Mouse (Mus musculus): ENCODE data around the gene Fam107b. TPM values are rescaled to one million over a fixed set of nuclear protein-coding genes. Genes with fewer than 3 reads are reported as not detected.

Gene Fam107b
- total RNA-seq, 1 experiment from 2014 or later: 812 TPM

- ATAC-seq (replicated peaks; ENCODE audit: low read depth, poor library complexity, severe bottlenecking): no peak
These were observed 157.8 kb downstream of the Fam107b start for GRCm38 (mm10) chr2:3728090-3728489.

GRCm38 (mm10) chr2:3729586-3729985 is 159.3 kb downstream of the Fam107b start:
- ATAC-seq (replicated peaks; ENCODE audit: low read depth, poor library complexity, severe bottlenecking): no peak

- peak; percentile 20 for ATAC-seq (replicated peaks; ENCODE audit: low read depth, poor library complexity, severe bottlenecking)
These were observed 160.5 kb downstream of the Fam107b start for GRCm38 (mm10) chr2:3730744-3731143.

- ATAC-seq (replicated peaks; ENCODE audit: low read depth, poor library complexity, severe bottlenecking): peak; percentile 24; the same call in 1 of the 2 replicates
These were observed 161.2 kb downstream of the Fam107b start for GRCm38 (mm10) chr2:3731316-3732015.

- 0 out of 2 replicates have a peak, but pooled peaks have one; percentile 12 for ATAC-seq (replicated peaks; ENCODE audit: low read depth, poor library complexity, severe bottlenecking)
These were observed 167.8 kb downstream of the Fam107b start for GRCm38 (mm10) chr2:3737917-3738694.

GRCm38 (mm10) chr2:3738734-3739133 is 168.4 kb downstream of the Fam107b start:
- no peak for ATAC-seq (replicated peaks; ENCODE audit: low read depth, poor library complexity, severe bottlenecking)

- no peak for ATAC-seq (replicated peaks; ENCODE audit: low read depth, poor library complexity, severe bottlenecking)
These were observed 169.2 kb downstream of the Fam107b start for GRCm38 (mm10) chr2:3739351-3739961.

GRCm38 (mm10) chr2:3740256-3740655 is 170.0 kb downstream of the Fam107b start:
- peak; percentile 59 for ATAC-seq (replicated peaks; ENCODE audit: low read depth, poor library complexity, severe bottlenecking)

GRCm38 (mm10) chr2:3740670-3741069 is 170.4 kb downstream of the Fam107b start:
- ATAC-seq (replicated peaks; ENCODE audit: low read depth, poor library complexity, severe bottlenecking): no peak

- ATAC-seq (replicated peaks; ENCODE audit: low read depth, poor library complexity, severe bottlenecking): no peak
These were observed 172.2 kb downstream of the Fam107b start for GRCm38 (mm10) chr2:3742519-3742918.

- no peak for ATAC-seq (replicated peaks; ENCODE audit: low read depth, poor library complexity, severe bottlenecking)
These were observed 174.8 kb downstream of the Fam107b start for GRCm38 (mm10) chr2:3745041-3745440.

GRCm38 (mm10) chr2:3745910-3746606 is 175.8 kb downstream of the Fam107b start:
- ATAC-seq (replicated peaks; ENCODE audit: low read depth, poor library complexity, severe bottlenecking): no peak

- ATAC-seq (replicated peaks; ENCODE audit: low read depth, poor library complexity, severe bottlenecking): no peak
These were observed 178.6 kb downstream of the Fam107b start for GRCm38 (mm10) chr2:3748714-3749503.

- ATAC-seq (replicated peaks; ENCODE audit: low read depth, poor library complexity, severe bottlenecking): no peak
These were observed 179.3 kb downstream of the Fam107b start for GRCm38 (mm10) chr2:3749504-3750024.

- ATAC-seq (replicated peaks; ENCODE audit: low read depth, poor library complexity, severe bottlenecking): no peak
These were observed 179.8 kb downstream of the Fam107b start for GRCm38 (mm10) chr2:3750126-3750525.

GRCm38 (mm10) chr2:3752365-3752764 is 182.1 kb downstream of the Fam107b start:
- peak; percentile 18 for ATAC-seq (replicated peaks; ENCODE audit: low read depth, poor library complexity, severe bottlenecking)

GRCm38 (mm10) chr2:3752893-3753292 is 182.6 kb downstream of the Fam107b start:
- ATAC-seq (replicated peaks; ENCODE audit: low read depth, poor library complexity, severe bottlenecking): peak; percentile 3; the same call in 1 of the 2 replicates

GRCm38 (mm10) chr2:3753749-3754148 is 183.5 kb downstream of the Fam107b start:
- peak; percentile 65 for ATAC-seq (replicated peaks; ENCODE audit: low read depth, poor library complexity, severe bottlenecking)

- ATAC-seq (replicated peaks; ENCODE audit: low read depth, poor library complexity, severe bottlenecking): no peak
These were observed 185.6 kb downstream of the Fam107b start for GRCm38 (mm10) chr2:3755936-3756335.

Data from common myeloid progenitor, adult 5-6 weeks (primary cell).